Mouse (Mus musculus) heart, embryonic 12.5 days (tissue): ENCODE measurements around the gene Slc17a4. TPM values are rescaled to one million over a fixed set of nuclear protein-coding genes. Genes with fewer than 3 reads are reported as not detected.

ENCODE experiments used
- ATAC-seq: fragments of 200-750 bp; cut with Nextera tagmentation; 2 replicates; pipeline ENCODE4 v1.8.0; 2017; ENCODE audit warnings: moderate TSS enrichment, moderate library complexity; ENCODE audit not compliant: insufficient number of reproducible peaks, low FRiP score
- H3K27ac ChIP-seq: fragments of 300-500 bp; sonication (generic); 2 replicates; pipeline ENCODE4 v1.5.1; 2016; ENCODE audit warnings: mild to moderate bottlenecking, moderate library complexity; ENCODE audit not compliant: poor library complexity, severe bottlenecking
- H3K27me3 ChIP-seq: fragments of 300-500 bp; sonication (generic); replicated peaks from 2 replicates; pipeline ENCODE4 v1.6.1; 2016; ENCODE audit warnings: mild to moderate bottlenecking, moderate library complexity
- H3K36me3 ChIP-seq: fragments of 300-500 bp; sonication (generic); 2 replicates; pipeline ENCODE4 v1.6.1; 2016; ENCODE audit warnings: mild to moderate bottlenecking, moderate library complexity
- H3K4me1 ChIP-seq: fragments of 300-500 bp; sonication (generic); replicated peaks from 2 replicates; pipeline ENCODE4 v1.6.1; 2016; ENCODE audit warnings: mild to moderate bottlenecking
- H3K4me2 ChIP-seq: fragments of 300-500 bp; sonication (generic); 2 replicates; pipeline ENCODE4 v1.6.1; 2016; ENCODE audit warnings: mild to moderate bottlenecking, moderate library complexity
- H3K4me3 ChIP-seq: fragments of 300-500 bp; sonication (generic); 2 replicates; pipeline ENCODE4 v1.5.1; 2016; ENCODE audit warnings: mild to moderate bottlenecking
- H3K9ac ChIP-seq: fragments of 300-500 bp; sonication (generic); 2 replicates; pipeline ENCODE4 v1.6.1; 2016; ENCODE audit warnings: mild to moderate bottlenecking, moderate library complexity
- H3K9me3 ChIP-seq: fragments of 300-500 bp; sonication (generic); replicated peaks from 2 replicates; pipeline ENCODE4 v1.6.1; 2016; ENCODE audit warnings: mild to moderate bottlenecking, moderate library complexity
- WGBS: fragments of 180-500 bp; shearing (Covaris S2); methylation state at CpG from one replicate; pipeline ENCODE4 v1.1.7; 2016; 5-methylcytosine and 5-hydroxymethylcytosine counted together
- polyA plus RNA-seq: library from polyadenylated mRNA; unstranded; fragments of >200 nt; fragmentation: Nextera tagmentation; extraction: Ambion mirVana; gene quantifications from 2 replicates; pipeline ENCODE4 v1.2.1, GENCODE M21; 2016

The Slc17a4 gene
- polyA plus RNA-seq, 1 experiment from 2014 or later: not detected

DNA sequence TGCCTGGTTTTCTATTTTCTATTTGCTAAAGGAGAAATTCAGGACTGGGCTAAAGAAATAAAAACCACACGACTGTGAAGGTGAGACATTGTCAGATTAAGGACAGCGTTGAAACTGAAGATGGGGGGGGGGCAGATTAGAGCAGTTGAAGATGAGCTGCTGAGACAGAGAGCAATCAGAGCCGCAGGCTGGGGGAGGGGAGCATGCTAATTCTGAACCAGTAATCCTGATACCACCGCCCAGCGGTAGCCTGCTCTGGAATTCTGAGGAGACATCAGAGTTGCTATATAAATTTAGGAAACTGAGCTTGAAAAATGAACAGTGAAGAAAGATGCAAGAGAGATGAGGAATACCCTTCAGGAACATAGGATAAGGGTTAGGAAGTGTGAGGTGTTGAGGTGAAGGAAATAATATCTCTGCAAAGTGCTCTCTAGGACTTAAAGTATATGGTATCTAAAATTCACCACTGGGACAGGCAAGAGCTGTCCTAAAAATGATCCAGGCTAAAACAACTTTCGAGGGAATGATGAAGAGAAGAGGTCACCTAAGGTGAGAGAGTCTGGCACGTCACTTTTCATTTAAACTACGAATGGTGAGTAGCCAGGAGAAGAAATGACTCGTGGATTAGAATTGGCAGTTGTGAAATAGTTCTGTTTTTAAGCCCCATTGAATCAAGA, 22.1 kb downstream of the Slc17a4 start:
- H3K4me3 ChIP-seq: no peak overlapping the region
- H3K9ac ChIP-seq: no peak overlapping the region
- H3K27ac ChIP-seq: no peak overlapping the region
- 27% methylated on average over 9 of the region's 9 CpGs for WGBS
- H3K27me3 ChIP-seq: peaks cover 1% of the 10 kb centered on the region; the same call in 1 of the 2 replicates
- H3K4me2 ChIP-seq: no peak overlapping the region
- no peaks in the 10 kb centered on the region for H3K36me3 ChIP-seq
- H3K9me3 ChIP-seq: no peaks in the 10 kb centered on the region
- 0 out of 2 replicates have a peak, but pooled peaks cover 4% of the 10 kb centered on the region for H3K4me1 ChIP-seq
- no peak for ATAC-seq

- 60% methylated on average over 6 of the region's 6 CpGs for WGBS
- 0 out of 2 replicates have a peak, but pooled peaks cover 5% of the 10 kb centered on the region for H3K27me3 ChIP-seq
- ATAC-seq: no peak
- H3K9ac ChIP-seq: no peak overlapping the region
- no peak overlapping the region for H3K4me3 ChIP-seq
- H3K36me3 ChIP-seq: no peaks in the 10 kb centered on the region
- H3K9me3 ChIP-seq: no peaks in the 10 kb centered on the region
- no peak overlapping the region for H3K4me2 ChIP-seq
- H3K4me1 ChIP-seq: 0 out of 2 replicates have a peak, but pooled peaks cover 4% of the 10 kb centered on the region
- no peak overlapping the region for H3K27ac ChIP-seq
Observed at GRCm38 (mm10) chr13:23889011-23889605, 25.7 kb downstream of the Slc17a4 start.

DNA sequence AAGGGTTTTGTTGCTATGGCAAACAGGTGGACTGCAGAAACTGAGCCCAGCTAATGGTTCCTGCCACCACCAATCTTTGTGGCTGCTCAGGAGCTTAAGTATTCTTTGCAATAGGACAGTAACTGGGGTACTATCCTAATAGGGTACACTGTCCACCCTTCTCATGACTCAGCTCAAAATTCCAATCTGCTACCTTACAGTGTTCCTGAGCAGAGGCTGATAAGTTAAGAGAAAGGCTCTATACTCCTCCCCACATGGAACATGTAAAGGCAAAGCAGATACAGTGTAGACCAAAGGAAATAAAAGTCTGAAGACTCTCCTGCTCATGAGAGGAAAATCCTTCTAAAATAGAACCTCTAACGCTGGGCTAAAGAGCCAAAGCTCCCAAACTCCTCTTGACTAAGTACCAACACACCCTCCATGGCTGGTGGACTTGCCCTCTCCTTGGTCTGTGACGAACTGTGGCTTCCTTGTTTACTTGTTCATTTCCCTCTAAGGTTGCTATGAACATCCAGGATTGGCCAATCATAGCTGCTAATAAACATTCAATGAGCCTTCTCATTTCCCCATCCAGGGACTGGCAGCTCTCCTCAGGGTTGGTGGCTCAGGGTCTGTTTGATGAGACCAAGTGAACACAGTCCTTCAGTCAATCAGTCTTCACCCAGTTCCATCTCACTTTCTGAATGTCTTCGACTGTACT, 27.6 kb downstream of the Slc17a4 start:
- H3K9me3 ChIP-seq: no peaks in the 10 kb centered on the region
- 68% methylated on average over 3 of the region's 3 CpGs for WGBS
- no peaks in the 10 kb centered on the region for H3K4me1 ChIP-seq
- H3K36me3 ChIP-seq: no peaks in the 10 kb centered on the region
- H3K4me3 ChIP-seq: no peak overlapping the region
- H3K27ac ChIP-seq: no peak overlapping the region
- no peak overlapping the region for H3K4me2 ChIP-seq
- no peak overlapping the region for H3K9ac ChIP-seq
- 0 out of 2 replicates have a peak, but pooled peaks cover 5% of the 10 kb centered on the region for H3K27me3 ChIP-seq
- ATAC-seq: no peak

DNA sequence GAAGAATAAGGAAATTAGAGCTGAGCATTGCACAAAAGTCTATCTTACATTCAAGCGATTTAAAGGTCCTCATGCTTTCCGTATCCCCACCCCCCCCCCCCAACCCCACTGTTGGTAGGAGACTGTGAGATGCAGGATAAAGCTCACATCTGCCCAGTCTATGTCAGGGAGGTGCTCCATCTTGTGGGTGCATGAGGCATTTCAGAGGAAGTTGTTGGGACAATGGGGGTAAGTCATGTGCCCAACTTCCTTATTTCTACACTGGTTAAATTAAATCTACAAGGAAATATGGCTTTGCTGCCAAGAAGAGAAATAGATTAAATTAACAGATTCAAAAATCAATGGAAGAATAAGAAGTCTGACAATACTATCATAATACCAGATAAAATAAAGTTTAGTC, 29.3 kb downstream of the Slc17a4 start:
- no peak for ATAC-seq
- no peak overlapping the region for H3K4me3 ChIP-seq
- no peak overlapping the region for H3K9ac ChIP-seq
- 22% methylated on average over 2 of the region's 2 CpGs for WGBS
- H3K27ac ChIP-seq: no peak overlapping the region
- no peak overlapping the region for H3K4me2 ChIP-seq
- H3K9me3 ChIP-seq: no peaks in the 10 kb centered on the region
- no peaks in the 10 kb centered on the region for H3K4me1 ChIP-seq
- H3K36me3 ChIP-seq: no peaks in the 10 kb centered on the region
- H3K27me3 ChIP-seq: 0 out of 2 replicates have a peak, but pooled peaks cover 5% of the 10 kb centered on the region

DNA sequence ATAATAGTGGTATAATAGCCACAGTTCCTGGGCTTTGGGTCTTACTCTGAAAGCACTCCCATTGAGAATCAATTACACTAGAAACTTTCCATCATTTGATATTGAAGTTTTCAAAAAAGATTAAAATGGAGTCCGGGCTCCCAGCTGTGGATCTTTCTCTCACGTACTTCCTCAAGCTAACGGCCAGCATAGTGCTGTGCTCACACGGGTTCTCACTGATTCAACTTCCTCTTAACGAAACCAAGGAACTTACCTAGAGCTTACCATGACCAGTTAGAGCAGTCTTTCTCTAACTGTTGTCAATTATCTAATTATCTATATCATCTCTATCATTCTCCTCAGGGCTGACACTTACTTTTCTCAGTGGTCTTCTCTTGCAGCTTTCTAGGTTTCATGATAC, 35.2 kb downstream of the Slc17a4 start:
- Histone ChIP-seq H3K4me2 (no peak overlapping the region), H3K9ac (no peak overlapping the region), H3K27me3 (0 out of 2 replicates have a peak, but pooled peaks cover 5% of the 10 kb centered on the region), H3K4me1 (no peaks in the 10 kb centered on the region), H3K36me3 (no peaks in the 10 kb centered on the region), H3K27ac (no peak overlapping the region), H3K4me3 (no peak overlapping the region), H3K9me3 (no peaks in the 10 kb centered on the region)
- 68% methylated on average over 5 of the region's 5 CpGs for WGBS
- no peak for ATAC-seq

DNA sequence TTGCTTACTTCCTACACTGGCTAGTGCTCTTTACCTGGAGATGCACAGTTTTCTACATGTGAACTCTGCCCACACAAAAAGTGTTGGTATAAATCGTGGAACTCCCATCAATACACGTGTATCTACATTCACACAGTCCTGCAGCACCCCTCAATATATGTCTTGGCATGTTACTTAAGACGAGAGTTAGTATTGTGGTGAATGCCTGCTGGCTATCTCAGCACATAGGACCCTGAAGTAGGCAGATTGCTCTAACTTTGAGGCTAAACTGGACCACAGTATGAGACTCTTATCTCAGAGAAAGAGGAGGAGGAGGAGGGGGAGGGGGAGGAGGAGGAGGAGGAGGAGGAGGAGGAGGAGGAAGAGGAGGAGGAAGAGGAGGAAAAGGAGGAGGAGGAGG, 35.7 kb downstream of the Slc17a4 start:
- H3K4me3 ChIP-seq: no peak overlapping the region
- no peaks in the 10 kb centered on the region for H3K4me1 ChIP-seq
- H3K27me3 ChIP-seq: 0 out of 2 replicates have a peak, but pooled peaks cover 5% of the 10 kb centered on the region
- H3K36me3 ChIP-seq: no peaks in the 10 kb centered on the region
- WGBS: 69% methylated on average over 3 of the region's 3 CpGs
- no peak overlapping the region for H3K4me2 ChIP-seq
- H3K9me3 ChIP-seq: no peaks in the 10 kb centered on the region
- H3K9ac ChIP-seq: no peak overlapping the region
- no peak overlapping the region for H3K27ac ChIP-seq
- ATAC-seq: no peak

DNA sequence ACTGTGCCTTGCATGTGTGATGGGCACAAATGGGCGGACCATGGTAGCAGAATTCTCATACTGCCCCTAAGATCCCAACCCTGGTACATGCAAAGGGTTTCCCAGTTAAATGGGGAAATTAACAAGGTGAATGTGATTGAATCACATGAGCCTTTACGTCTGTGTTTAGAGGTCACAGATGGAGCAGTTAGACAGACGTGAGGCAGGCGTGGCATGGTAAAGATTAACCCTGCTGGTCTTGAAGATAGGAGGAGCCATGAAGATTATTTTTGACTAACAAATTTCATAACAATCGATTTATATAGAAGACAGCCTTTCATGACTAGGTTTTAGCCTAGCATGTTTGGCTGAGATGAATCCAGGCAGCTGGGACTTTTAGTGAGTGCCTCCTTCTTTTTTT, 41.7 kb downstream of the Slc17a4 start:
- Histone ChIP-seq H3K27me3 (no peaks in the 10 kb centered on the region), H3K9me3 (no peaks in the 10 kb centered on the region), H3K27ac (no peak overlapping the region), H3K4me3 (no peak overlapping the region), H3K9ac (no peak overlapping the region), H3K4me1 (no peaks in the 10 kb centered on the region), H3K4me2 (no peak overlapping the region), H3K36me3 (no peaks in the 10 kb centered on the region)
- no peak for ATAC-seq
- 71% methylated on average over 5 of the region's 5 CpGs for WGBS

- Histone ChIP-seq H3K4me2 (no peak overlapping the region), H3K4me3 (no peak overlapping the region), H3K27me3 (no peaks in the 10 kb centered on the region), H3K9me3 (no peaks in the 10 kb centered on the region), H3K36me3 (no peaks in the 10 kb centered on the region), H3K9ac (no peak overlapping the region), H3K4me1 (no peaks in the 10 kb centered on the region), H3K27ac (no peak overlapping the region)
- whole genome bisulfite sequencing: 68% methylated on average over 3 of the region's 3 CpGs
- ATAC-seq: no peak
Observed at GRCm38 (mm10) chr13:23869996-23870395, 44.8 kb downstream of the Slc17a4 start.

- 73% methylated on average over 8 of the region's 8 CpGs for WGBS
- no peak overlapping the region for H3K4me3 ChIP-seq
- H3K36me3 ChIP-seq: no peaks in the 10 kb centered on the region
- H3K9me3 ChIP-seq: no peaks in the 10 kb centered on the region
- H3K27me3 ChIP-seq: no peaks in the 10 kb centered on the region
- no peak for ATAC-seq
- H3K4me1 ChIP-seq: no peaks in the 10 kb centered on the region
- no peak overlapping the region for H3K27ac ChIP-seq
- H3K4me2 ChIP-seq: no peak overlapping the region
- no peak overlapping the region for H3K9ac ChIP-seq
Observed at GRCm38 (mm10) chr13:23868790-23869533, 45.8 kb downstream of the Slc17a4 start.

- 82% methylated on average over 7 of the region's 7 CpGs for WGBS
Observed at GRCm38 (mm10) chr13:23867405-23867804, 47.4 kb downstream of the Slc17a4 start, which contains the start of gene Slc17a1. Slc17a1 (plus strand) TSS chr13:23867750.

DNA sequence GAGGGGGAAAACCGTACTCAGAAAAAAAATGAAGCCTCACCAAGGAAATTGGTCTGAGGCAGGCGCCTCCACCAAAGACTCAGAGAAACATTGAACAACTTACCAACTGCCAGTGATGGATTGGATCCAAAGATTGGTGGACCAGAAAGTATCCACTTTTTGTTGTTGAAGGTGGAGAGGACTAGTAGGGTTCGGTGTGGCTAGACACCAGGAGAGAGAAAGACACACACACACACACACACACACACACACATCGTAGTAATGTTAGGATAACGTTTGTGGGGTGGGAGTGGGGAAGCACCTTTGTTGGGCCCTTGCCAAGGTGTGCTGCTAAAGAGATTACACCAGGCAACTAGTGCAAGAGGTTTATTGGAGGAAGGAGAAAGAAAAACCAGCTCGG, 47.8 kb downstream of the Slc17a4 start:
- Histone ChIP-seq H3K36me3 (no peaks in the 10 kb centered on the region), H3K9me3 (no peaks in the 10 kb centered on the region), H3K27me3 (no peaks in the 10 kb centered on the region), H3K4me1 (no peaks in the 10 kb centered on the region), H3K9ac (no peak overlapping the region), H3K4me2 (no peak overlapping the region), H3K27ac (no peak overlapping the region), H3K4me3 (no peak overlapping the region)
- ATAC-seq: no peak
- 78% methylated on average over 6 of the region's 6 CpGs for WGBS

More at GRCm38 (mm10) chr13:23867405-23867804, 47.4 kb downstream of the Slc17a4 start, which contains the start of gene Slc17a1:
- no peaks in the 10 kb centered on the region for H3K27me3 ChIP-seq
- no peak within 1 kb of the TSS for H3K9ac ChIP-seq
- H3K9me3 ChIP-seq: no peaks in the 10 kb centered on the region
- no peak within 1 kb of the TSS for H3K4me3 ChIP-seq
- H3K27ac ChIP-seq: no peak within 1 kb of the TSS
- H3K4me2 ChIP-seq: no peak within 1 kb of the TSS
- no peaks in the 10 kb centered on the region for H3K36me3 ChIP-seq
- ATAC-seq: no peak
- no peaks in the 10 kb centered on the region for H3K4me1 ChIP-seq
